Mouse (Mus musculus) right cerebral cortex, postnatal 10 days (tissue): ENCODE results near the gene Ubac1.

Experiments
- DNase-seq, 2 experiments: peaks; one replicate each; pipeline ENCODE4 v3.0.0; 2021; ENCODE audit warnings: low spot score in 2 of 2

The Ubac1 gene

GRCm38 (mm10) chr2:26024138-26025075, 2.9 kb upstream of the Ubac1 start:
- DNase-seq, result peak; percentile 53 to 72

DNA sequence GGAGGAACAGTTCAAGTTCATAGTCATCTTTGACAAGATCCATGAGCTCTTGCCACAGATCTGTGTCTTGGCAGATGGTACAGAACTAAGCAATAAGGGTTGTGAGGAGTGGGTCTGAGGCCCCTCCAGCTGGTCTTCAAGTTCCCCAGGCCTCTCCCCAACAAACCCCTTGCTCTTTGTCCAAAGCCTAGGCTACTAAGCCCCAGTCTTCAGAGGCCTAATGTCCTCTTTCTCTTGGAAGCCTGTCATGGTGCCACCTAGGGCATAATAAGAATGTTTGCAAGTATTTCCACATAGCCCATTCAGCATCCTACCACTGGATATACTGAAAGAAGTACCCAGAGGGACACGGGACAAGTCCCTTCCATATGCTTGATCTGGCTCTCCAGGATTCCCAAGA, 1.1 kb upstream of the Ubac1 start:
- DNase-seq, result no peak

DNA sequence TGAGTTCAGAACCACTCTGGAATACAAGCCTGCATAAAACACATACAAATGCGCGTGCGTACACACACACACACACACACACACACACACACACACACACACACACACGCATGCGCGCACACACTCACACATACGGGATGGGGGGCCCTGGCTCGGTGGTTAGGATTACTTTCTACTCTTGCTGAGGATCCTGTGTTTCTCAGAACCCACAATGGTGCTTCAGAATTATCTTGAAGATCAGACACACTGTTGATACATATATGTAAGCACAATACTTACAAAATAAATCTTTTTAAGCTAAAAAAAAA, 665 bp upstream of the Ubac1 start:
- peak; percentile 30 to 51 for DNase-seq

DNA sequence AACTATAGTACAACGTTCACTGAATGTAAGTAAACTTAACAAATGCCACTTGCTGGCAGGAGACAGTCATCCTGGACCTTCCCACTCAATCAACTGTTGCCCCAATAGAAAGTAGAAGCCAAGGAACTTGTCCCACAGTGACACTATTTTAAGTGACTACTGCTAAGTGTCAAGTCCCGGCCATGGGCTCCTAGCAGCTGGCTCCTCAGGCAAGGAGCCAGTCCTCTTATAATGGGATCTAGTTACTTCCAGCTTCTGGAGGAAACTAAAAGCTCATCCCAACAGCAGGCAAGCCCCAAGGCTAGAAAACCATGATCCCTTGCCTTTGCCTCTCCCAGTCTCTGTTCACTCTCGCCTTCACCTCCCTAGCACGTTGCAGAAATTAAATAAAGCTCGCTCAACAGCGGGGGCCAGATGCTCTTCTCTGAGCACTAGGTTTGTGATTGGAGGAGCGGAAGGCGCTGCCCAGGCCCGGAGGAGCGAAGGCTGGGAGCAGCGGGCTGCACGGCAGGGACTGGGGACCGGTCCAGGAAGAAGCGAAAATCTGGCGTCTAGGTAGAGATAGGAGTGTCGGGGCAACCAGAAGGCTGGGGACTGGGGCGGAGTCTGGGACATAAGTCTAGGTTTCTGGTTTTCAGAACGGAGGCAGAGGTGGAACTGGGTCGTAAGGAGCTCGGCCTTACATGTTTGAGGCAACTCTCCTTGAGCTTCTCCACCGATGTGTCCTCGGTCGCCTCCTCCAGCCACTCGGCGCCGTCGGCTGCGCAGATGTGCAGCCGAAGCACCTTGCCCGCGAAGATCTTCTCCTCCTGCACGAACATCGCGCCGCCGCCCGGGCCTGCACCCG, 610 bp downstream of the Ubac1 start:
- peak; percentile 65 to 69 for DNase-seq

GRCm38 (mm10) chr2:26019923-26020322, 1.6 kb downstream of the Ubac1 start:
- no peak for DNase-seq

DNA sequence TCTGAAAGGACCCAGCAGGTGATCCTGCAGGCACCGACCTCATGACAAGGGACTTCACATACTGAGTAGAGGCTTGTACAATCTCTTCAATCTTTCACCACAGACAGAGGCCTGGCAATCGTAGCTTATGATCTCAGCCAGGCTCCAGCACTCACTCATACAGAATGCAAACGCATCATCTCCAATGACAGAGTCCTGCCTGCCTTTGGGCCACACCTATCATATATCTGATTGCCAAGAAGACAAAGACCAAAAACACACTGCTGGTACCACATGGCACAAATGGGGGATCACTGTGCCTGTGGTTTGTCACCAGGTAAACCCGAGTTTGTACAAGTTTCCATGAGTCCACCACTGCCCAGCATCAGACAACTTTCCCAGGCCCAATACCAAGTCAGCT, 4.2 kb downstream of the Ubac1 start:
- no peak for DNase-seq

- no peak for DNase-seq
These were observed 7.9 kb downstream of the Ubac1 start for GRCm38 (mm10) chr2:26013674-26014073.

- no peak for DNase-seq
These were observed 10.1 kb downstream of the Ubac1 start for GRCm38 (mm10) chr2:26011420-26011819.

GRCm38 (mm10) chr2:26002001-26002400, 19.5 kb downstream of the Ubac1 start:
- peak in 1 of 2 experiments; percentile 40 for DNase-seq

DNA sequence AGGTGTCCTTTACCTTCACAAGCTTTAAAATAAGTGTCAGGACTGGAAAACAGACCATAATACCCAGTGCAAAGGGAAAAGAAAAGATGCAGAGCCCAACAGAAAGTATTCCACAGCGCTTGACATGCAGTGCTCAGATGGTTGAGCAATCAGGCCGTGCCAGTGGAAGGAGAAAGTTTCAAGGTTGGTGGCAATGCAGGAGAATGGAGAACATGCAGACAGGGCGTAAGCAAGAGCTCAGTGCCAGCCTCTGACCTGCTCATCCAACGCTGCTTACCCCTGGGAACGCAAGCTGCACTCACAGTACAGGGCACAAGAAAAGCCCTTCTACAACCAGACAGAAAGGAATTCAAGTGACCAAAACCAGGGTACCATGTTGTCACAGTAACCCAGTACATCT, 20.4 kb downstream of the Ubac1 start:
- no peak for DNase-seq

GRCm38 (mm10) chr2:25997716-25998115, 23.8 kb downstream of the Ubac1 start:
- peak in 1 of 2 experiments; percentile 22 for DNase-seq

DNA sequence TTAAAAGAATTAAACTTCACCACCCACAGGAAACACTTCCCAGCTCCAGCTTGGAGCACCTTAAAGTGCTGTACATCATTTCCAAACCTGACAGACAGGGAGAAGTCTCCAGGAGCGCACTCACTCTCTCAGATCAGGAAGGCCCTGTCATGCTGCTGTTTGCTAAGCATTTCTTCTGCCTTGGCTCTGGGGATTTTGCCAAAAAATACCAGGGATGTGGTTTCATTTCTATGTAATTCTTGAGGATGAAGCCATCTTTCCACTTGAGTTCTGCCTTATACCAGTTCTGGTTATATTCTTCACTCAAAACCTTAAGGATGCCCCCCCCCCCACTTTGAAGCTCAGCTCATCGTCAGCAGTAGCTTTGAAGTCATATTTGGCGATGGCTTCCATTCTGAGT, 26.8 kb downstream of the Ubac1 start:
- no peak for DNase-seq

DNA sequence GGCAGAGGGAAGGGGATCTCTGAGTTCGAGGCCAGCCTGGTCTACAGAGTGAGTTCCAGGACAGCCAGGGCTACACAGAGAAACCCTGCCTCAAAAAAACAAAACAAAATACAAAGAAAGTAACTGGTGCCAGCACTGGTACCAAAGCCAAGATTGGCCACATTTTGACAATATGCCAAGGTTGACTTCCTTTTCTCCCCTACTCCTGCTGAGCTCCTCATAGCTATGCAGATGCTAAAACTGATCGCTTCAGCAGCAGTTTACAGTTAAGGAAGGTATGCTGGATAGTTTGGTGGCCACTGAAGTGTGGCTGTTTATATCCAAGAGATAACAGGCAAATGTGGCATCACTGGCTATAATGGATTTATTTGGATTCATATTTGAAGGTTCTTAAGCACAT, 29.3 kb downstream of the Ubac1 start:
- DNase-seq, result no peak

DNA sequence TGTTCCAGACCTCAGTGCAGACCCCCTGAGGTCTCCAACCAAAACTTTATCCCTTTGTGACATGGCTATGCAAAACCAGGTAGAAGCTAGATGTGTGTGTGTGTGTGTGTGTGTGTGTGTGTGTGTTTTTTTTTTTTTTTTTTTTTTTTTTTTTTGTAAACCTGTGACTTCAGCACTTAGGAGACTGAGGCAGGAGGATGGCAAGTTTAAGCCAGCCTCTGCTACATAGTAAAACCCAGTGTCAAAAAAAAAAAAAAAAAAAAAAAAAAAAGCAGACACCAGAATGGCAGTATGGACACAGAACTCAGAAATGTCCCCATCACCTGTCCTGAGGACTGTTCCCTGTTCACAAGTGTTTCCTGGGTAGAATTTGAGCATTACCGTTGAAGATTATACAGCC, 31.9 kb downstream of the Ubac1 start:
- DNase-seq, result no peak

DNA sequence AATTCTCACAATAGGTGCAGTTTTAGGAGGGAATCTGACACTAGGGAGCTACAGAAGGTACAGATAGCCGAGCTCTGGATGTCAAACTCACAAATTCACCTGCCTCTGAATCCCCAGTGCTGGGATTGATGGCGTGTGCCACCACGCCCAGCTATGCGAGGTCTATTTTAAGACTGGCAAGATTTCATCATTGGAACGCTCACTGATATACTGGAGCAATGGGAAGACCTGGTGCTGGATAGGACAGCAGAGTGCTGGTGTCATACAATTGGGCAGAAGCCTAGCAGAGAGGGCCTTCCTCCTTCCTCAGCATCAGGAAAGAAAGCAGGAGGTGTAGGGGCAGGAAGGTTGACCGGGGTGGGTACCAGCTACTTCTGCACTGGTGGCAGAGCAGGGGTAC, 33.7 kb downstream of the Ubac1 start:
- no peak for DNase-seq

- DNase-seq, result no peak
These were observed 34.9 kb downstream of the Ubac1 start for GRCm38 (mm10) chr2:25986601-25987000.

DNA sequence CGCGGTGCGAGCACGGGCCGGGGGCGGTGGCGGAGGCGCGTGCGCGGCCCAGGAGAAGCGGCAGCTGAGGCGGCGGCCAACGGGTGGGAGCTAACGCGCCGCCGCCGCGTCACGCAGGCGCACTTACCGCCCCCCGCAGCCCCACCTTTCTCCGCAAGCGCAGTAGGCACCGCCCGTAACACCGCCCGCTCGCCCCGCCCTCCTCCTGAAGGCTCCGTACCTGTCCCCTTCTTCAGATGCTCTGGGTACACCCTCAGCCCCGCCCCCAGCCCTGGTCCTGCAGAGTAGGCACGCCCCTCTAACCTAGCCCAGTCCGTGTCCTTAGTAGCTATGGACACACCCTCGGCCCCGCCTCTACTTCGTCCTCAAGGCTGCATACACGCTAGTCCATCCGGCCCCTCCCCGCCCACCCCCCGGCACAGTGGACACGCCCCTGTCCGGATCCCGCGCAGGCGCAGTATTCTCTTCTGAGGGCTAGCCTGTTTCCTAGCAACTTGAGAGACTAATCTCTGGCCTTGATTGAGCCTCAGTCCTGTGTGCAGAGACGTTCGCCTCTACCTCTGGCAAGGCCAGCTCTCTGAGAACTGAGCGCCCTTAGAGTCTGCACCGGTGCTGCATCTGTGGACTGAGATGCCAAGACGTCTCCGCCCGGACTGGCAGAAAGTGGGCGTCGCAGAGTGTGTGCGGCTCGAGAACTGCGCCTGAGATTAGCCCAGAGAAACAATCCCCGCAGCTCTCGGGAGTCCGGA, 38.2 kb downstream of the Ubac1 start, which contains the start of gene Camsap1:
TSS of gene Camsap1 (minus strand) at position 124 of the 749 bp plus-strand sequence.
- peak; percentile 99 to 100 for DNase-seq

- peak; percentile 48 to 57 for DNase-seq
These were observed 39.0 kb downstream of the Ubac1 start for GRCm38 (mm10) chr2:25982426-25983091.

DNA sequence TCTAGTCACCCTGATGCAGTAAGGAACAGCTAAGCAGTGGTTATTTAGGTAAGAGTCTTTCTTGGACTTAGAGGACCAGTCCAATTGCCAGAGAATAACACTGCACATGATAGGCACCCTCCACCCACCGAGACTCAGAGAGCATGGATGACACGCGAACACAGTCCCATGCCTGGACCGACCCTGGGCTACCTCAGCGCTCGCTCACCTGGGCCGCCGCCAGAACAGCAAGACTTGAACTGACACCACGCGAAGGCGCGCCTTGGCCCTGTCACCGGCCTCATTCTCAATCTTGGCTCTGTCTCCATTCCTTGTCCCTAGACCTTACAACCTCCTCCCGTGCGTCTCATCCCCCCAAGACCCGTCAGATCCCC, 39.5 kb downstream of the Ubac1 start:
- peak; percentile 76 to 78 for DNase-seq

- no peak for DNase-seq
These were observed 42.5 kb downstream of the Ubac1 start for GRCm38 (mm10) chr2:25978997-25979396.

DNA sequence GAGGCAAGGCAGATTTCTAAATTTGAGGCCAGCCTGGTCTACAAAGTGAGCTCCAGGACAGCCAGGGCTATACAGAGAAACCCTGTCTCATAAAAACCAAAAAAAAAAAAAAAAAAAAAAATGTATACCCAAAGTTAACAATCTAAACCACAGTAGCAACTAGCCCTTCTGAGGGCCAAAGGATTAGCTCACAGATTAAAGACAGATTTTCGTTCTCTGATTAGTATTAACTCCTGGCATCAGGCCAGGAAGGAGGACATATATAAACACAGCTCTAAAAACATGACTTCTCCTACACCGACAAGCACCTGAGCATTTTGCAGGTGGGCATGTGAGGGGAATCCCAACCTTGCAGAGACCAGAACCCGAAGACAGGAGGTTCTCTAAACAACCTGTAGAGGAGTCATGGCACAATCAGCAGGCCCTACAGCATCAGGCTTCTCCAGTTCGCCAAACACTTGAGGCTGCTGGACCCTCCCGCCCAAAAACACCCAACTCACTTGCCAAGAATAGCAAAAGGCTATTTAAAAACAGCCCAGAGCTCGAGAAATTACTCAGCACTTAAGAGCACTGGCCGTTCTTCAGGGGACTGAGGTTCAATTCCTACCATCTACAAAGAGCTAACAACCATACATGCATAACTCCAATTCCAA, 43.8 kb downstream of the Ubac1 start:
- no peak for DNase-seq
